Mouse (Mus musculus) ovary, postnatal 14 days (tissue): Measurements from ENCODE around the gene Zkscan2.

Source experiments
- DNase-seq: peaks from one replicate; pipeline ENCODE4 v3.0.0; 2022; ENCODE audit warnings: low spot score

Gene Zkscan2

DNA sequence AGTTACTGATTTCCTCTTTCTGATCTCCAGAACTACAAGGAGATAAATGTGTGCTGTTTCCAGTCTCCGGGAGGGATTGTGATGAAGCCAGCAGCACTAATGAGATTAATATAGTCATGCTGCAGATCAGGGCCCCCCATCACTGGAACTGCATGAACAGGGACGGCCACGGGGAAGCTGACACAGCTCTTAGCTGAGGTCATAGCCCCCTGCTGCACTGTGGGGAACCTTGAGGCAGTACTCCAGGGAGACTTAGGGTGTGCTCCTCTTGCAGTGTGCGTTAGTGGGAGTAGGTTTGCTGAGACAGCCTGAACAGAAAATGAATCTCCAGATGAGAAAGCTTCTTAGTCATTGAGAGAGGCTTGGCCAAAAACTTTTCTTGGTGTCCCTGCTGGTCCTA, 69.0 kb downstream of the Zkscan2 start:
- DNase-seq, result no peak

DNA sequence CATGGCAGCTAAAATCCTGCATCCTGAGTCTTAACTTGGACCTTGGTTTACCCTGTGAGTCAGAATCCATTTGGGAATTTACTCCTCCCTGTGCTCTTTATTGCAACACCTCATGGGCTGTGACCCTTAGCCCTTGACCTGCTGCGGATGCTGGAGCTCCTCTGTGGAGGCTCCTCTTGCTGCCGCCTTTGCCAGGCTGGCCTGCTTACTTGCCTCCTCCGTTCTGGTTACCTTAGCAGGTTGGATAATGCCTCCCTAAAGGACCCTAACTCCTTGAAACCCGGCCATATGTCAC, 69.9 kb downstream of the Zkscan2 start:
- DNase-seq, result no peak

DNA sequence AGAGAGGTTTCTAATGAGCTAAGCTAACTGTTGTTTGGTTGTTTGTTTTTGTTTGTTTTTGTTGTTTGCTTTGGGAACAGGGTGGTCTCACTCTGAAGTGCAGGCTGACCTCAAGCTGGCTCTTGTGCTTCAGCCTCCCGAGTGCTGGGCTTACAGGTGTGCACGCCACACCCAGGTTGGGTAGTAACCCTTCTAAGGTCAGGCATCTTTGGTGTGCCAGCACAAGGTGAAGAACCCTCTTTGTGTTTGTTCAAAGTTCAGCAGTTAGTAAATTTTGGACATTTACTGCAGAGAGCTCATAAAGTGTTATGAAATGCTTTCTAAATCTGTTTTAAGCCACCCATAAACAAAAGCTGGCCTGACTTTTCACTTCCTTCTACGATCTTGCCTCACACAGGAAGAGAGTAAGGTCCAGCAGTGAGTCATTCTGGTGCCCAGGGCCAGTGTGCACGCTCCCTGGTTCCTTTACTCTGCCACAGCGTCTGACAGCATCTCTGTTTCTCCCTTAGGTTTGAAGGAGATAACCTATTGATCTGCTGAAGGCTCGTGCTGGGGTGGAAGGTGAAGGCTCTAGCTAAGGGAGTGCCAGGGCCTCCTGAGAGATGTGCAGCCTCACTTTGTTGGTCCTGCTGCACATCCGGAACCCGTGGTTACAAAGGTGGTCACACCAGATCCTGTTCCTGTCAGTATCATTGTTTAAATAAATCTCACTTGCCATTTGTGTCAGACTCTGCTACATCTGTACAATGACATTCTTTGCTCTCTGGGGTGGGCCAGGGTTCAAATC, 70.4 kb downstream of the Zkscan2 start:
- DNase-seq, result no peak
